Mouse (Mus musculus) midbrain, embryonic 15.5 days (tissue): ENCODE measurements around the gene Grcc10. TPM values are rescaled to one million over a fixed set of nuclear protein-coding genes. Genes with fewer than 3 reads are reported as not detected.
A peak's percentile ranks its signal among the peaks of the same experiment; 100 is the strongest.

ENCODE experiments used
- ATAC-seq: fragments of 200-750 bp; cut with Nextera tagmentation; replicated peaks from 2 replicates; pipeline ENCODE4 v1.8.0; 2017; ENCODE audit warnings: moderate TSS enrichment
- H3K27ac ChIP-seq: fragments of 300-500 bp; sonication (generic); 2 replicates; pipeline ENCODE4 v1.5.1; 2015; ENCODE audit warnings: mild to moderate bottlenecking, inconsistent platforms
- H3K27me3 ChIP-seq: fragments of 300-500 bp; sonication (generic); replicated peaks from 2 replicates; pipeline ENCODE4 v1.6.1; 2015; ENCODE audit warnings: inconsistent platforms
- H3K36me3 ChIP-seq: fragments of 300-500 bp; sonication (generic); replicated peaks from 2 replicates; pipeline ENCODE4 v1.6.1; 2015; ENCODE audit warnings: inconsistent platforms
- H3K4me1 ChIP-seq: fragments of 300-500 bp; sonication (generic); 2 replicates; pipeline ENCODE4 v1.6.1; 2015; ENCODE audit warnings: inconsistent platforms
- H3K4me2 ChIP-seq: fragments of 300-500 bp; sonication (generic); 2 replicates; pipeline ENCODE4 v1.6.1; 2015; ENCODE audit warnings: inconsistent platforms, mild to moderate bottlenecking, moderate library complexity
- H3K4me3 ChIP-seq: fragments of 300-500 bp; sonication (generic); 2 replicates; pipeline ENCODE4 v1.5.1; 2015; ENCODE audit warnings: mild to moderate bottlenecking, inconsistent platforms
- H3K9ac ChIP-seq: fragments of 300-500 bp; sonication (generic); 2 replicates; pipeline ENCODE4 v1.6.1; 2015; ENCODE audit warnings: mild to moderate bottlenecking, inconsistent platforms
- H3K9me3 ChIP-seq: fragments of 300-500 bp; sonication (generic); 2 replicates; pipeline ENCODE4 v1.6.1; 2016; ENCODE audit warnings: inconsistent platforms
- WGBS: fragments of 180-500 bp; shearing (Covaris S2); methylation state at CpG from one replicate; pipeline ENCODE4 v1.1.7; 2015; ENCODE audit warnings: mixed read lengths; 5-methylcytosine and 5-hydroxymethylcytosine counted together
- polyA plus RNA-seq: library from polyadenylated mRNA; unstranded; fragments of >200 nt; fragmentation: Nextera tagmentation; extraction: Ambion mirVana; gene quantifications from 2 replicates; pipeline ENCODE4 v1.2.1, GENCODE M21; 2015

The Grcc10 gene
- polyA plus RNA-seq, 1 experiment from 2014 or later, result 674 TPM

- no peaks in the 10 kb centered on the region for H3K27me3 ChIP-seq
- peak overlapping the region; percentile 69 for H3K9ac ChIP-seq
- H3K4me2 ChIP-seq, result peak overlapping the region; percentile 63
- peak overlapping the region; percentile 55 for H3K4me3 ChIP-seq
- H3K36me3 ChIP-seq, result peaks cover 24% of the 10 kb centered on the region
- WGBS, result under 1% methylated on average over 29 of the region's 29 CpGs
- H3K27ac ChIP-seq, result peak overlapping the region; percentile 98
- H3K9me3 ChIP-seq, result no peaks in the 10 kb centered on the region
- H3K4me1 ChIP-seq, result peaks cover 39% of the 10 kb centered on the region
- ATAC-seq, result peak; percentile 15
Measured at GRCm38 (mm10) chr6:124740211-124740887, 825 bp downstream of the Grcc10 start.

- Histone ChIP-seq H3K9me3 (no peaks in the 10 kb centered on the region), H3K4me3 (no peak overlapping the region; the same call in 1 of the 2 replicates), H3K9ac (no peak overlapping the region), H3K4me2 (0 out of 2 replicates have a peak overlapping the region, but pooled peaks have one; percentile 63), H3K27me3 (no peaks in the 10 kb centered on the region), H3K27ac (peak overlapping the region; percentile 98; the same call in 1 of the 2 replicates), H3K36me3 (peaks cover 18% of the 10 kb centered on the region), H3K4me1 (peaks cover 31% of the 10 kb centered on the region)
- no peak for ATAC-seq
- 81% methylated on average over 10 of the region's 10 CpGs for WGBS
Measured at GRCm38 (mm10) chr6:124739231-124739796, 1.9 kb downstream of the Grcc10 start.

DNA sequence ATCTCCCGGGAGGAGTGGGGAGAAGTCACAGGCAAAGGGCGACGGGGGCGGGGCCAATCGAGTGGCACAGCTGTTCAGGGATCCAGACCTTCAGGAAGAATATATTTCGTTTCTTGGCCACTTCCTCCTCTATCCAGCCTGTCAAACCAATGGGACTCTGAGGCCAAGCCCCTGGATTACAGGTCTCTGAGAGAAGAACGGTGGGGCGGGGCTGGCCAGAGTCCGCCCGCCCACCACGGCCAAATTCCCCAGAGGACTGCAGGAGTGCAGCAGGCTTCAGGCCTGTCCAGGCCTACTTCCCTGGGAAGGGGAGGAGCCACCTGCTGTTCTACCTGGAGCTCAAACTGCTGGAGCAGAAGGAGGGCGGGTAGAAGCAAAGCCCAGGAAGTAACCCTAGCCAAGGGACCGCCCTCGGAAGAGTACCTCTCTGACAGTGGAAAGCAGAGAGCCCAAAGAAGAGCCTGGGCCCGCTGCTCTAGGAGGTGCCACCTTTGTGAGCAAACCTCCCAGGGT is 2.6 kb downstream of the Grcc10 start, which contains the start of gene Ptpn6:
Gene Ptpn6 (minus strand): TSS at position 204 of the 513 bp plus-strand sequence.
- Histone ChIP-seq H3K27ac (peak within 1 kb of the TSS; percentile 98; the same call in 1 of the 2 replicates), H3K9me3 (no peaks in the 10 kb centered on the region), H3K4me1 (peaks cover 31% of the 10 kb centered on the region), H3K36me3 (peaks cover 11% of the 10 kb centered on the region), H3K27me3 (no peaks in the 10 kb centered on the region), H3K9ac (peak within 1 kb of the TSS; percentile 18; the same call in 1 of the 2 replicates), H3K4me3 (no peak within 1 kb of the TSS), H3K4me2 (0 out of 2 replicates have a peak within 1 kb of the TSS, but pooled peaks have one; percentile 9)
- ATAC-seq, result no peak
- WGBS, result 24% methylated on average over 15 of the region's 15 CpGs

- Histone ChIP-seq H3K4me3 (no peak overlapping the region), H3K4me1 (peaks cover 24% of the 10 kb centered on the region), H3K9me3 (no peaks in the 10 kb centered on the region), H3K4me2 (no peak overlapping the region), H3K27me3 (no peaks in the 10 kb centered on the region), H3K36me3 (no peaks in the 10 kb centered on the region), H3K27ac (no peak overlapping the region), H3K9ac (no peak overlapping the region)
- 91% methylated on average over 11 of the region's 11 CpGs for whole genome bisulfite sequencing
- no peak for ATAC-seq
Measured at GRCm38 (mm10) chr6:124737040-124737439, 4.1 kb downstream of the Grcc10 start.

DNA sequence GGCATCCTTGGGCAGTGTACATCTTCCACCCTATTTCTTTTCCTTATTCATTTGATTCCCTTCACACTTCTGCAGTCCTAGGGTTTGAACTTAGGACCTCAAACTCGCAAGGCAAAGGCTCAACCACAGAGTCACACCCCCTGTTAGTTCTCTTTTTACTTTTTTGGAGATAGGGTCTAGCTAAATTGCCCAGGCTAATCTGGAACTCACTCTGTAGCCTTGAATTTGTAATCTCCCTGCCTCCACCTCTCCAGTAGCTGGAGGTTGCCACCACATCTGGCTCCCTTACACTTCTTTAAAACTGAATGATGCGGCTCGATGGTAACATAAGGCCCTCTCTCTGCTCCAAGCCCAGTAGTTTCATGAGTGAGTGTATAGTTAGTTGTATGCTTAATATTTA is 6.8 kb downstream of the Grcc10 start:
- Histone ChIP-seq H3K27ac (no peak overlapping the region), H3K9ac (no peak overlapping the region)

GRCm38 (mm10) chr6:124732476-124733370 is 8.5 kb downstream of the Grcc10 start:
- Histone ChIP-seq H3K27ac (no peak overlapping the region), H3K4me3 (no peak overlapping the region), H3K36me3 (no peaks in the 10 kb centered on the region), H3K27me3 (no peaks in the 10 kb centered on the region), H3K9ac (no peak overlapping the region), H3K9me3 (no peaks in the 10 kb centered on the region), H3K4me2 (no peak overlapping the region), H3K4me1 (no peaks in the 10 kb centered on the region)
- ATAC-seq, result no peak
- WGBS, result 54% methylated on average over 19 of the region's 19 CpGs

More for the DNA sequence above, 6.8 kb downstream of the Grcc10 start:
- no peak for ATAC-seq
- H3K36me3 ChIP-seq, result no peaks in the 10 kb centered on the region
- no peak overlapping the region for H3K4me3 ChIP-seq
- WGBS, result 92% methylated on average over 3 of the region's 3 CpGs
- no peaks in the 10 kb centered on the region for H3K9me3 ChIP-seq
- H3K4me1 ChIP-seq, result peaks cover 10% of the 10 kb centered on the region
- H3K27me3 ChIP-seq, result no peaks in the 10 kb centered on the region
- H3K4me2 ChIP-seq, result no peak overlapping the region

DNA sequence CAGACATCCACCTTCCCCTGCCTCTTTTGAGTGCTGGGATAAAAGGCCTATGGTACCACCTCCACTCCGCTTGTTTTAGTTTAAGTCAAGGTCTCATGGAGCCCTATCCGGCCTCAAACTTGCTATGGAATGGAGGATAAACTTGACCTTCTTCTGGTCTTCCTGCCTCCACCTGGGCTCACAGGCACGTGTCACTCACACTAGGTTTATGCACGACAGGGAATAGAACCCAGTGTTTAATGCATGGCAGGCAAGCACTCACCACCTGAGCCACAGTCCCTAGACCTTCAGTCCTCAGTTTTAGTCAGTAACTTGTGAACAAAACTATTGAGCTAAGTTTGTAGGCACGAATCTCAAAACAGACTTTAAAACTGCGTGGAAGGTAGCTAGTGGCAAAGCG is 10.1 kb downstream of the Grcc10 start:
- no peaks in the 10 kb centered on the region for H3K4me1 ChIP-seq
- H3K27me3 ChIP-seq, result no peaks in the 10 kb centered on the region
- ATAC-seq, result no peak
- 92% methylated on average over 7 of the region's 7 CpGs for WGBS
- no peaks in the 10 kb centered on the region for H3K36me3 ChIP-seq
- H3K9ac ChIP-seq, result no peak overlapping the region
- no peak overlapping the region for H3K4me3 ChIP-seq
- no peaks in the 10 kb centered on the region for H3K9me3 ChIP-seq
- no peak overlapping the region for H3K27ac ChIP-seq
- H3K4me2 ChIP-seq, result no peak overlapping the region

DNA sequence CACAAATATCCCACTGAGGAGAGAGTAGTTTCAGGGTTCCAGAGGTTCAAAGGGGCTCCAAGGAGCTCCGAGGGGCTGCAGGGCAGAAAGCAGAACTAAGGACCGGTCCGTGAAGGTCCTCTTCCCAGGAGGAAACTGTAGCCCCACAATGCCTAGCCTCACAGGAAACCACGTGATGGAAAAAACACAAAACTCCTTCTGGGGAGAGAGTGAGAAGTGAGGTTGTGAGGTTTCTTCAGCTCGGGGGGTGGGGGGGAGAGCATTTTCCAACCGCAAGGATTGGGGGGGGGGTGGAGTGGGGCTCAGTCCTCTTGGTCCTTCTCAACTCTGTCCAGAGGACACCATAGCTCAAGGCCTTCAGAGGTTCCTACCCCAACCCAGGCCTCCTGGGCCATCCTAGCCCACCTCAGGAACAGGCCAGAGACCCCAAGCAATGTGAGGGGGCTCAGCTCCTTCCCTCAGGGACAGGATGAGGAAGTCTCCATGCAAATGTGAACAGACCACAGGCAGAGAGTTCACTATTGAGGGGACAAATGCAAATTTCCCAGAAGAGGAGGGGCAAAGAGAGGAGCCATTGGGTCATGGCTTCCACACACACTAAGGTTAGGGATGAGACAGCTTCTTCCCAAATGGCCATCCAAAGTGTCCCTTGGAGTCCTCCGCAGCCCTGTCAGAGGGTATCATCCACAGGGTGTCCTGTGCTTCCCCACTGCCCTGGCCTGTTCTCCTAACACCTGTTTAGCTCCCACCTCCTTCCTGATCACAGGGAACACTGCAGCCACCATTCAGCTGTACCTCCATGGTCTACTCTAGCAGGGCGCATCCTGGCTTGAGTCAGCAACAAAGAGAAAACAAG is 11.1 kb downstream of the Grcc10 start:
- H3K4me1 ChIP-seq, result no peaks in the 10 kb centered on the region

DNA sequence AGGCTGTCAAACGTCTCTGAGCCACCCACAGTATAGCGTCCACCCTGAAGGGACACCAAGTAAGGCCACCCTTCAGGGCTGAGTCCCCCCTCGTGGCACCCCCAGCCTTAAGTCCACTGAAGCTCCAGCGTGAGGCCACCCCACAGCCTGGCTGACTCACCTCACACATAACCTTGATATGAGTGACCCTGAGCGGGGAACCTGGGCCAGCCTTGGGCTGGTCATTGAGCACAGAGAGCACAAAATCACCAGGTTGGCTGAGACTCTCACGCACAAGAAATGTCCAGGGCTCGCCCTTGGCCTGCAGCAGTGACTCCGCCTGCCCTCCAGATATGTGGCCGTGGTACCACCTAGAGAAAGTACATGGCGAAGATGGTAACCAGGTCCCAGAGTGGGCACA is 12.6 kb downstream of the Grcc10 start:
- Histone ChIP-seq H3K36me3 (no peaks in the 10 kb centered on the region), H3K9ac (no peak overlapping the region), H3K27me3 (no peaks in the 10 kb centered on the region), H3K27ac (no peak overlapping the region), H3K9me3 (no peaks in the 10 kb centered on the region), H3K4me2 (no peak overlapping the region), H3K4me1 (no peaks in the 10 kb centered on the region), H3K4me3 (no peak overlapping the region)
- ATAC-seq, result no peak
- WGBS, result 85% methylated on average over 10 of the region's 10 CpGs

More for the DNA sequence above, 11.1 kb downstream of the Grcc10 start:
- Histone ChIP-seq H3K27me3 (no peaks in the 10 kb centered on the region), H3K4me2 (no peak overlapping the region), H3K9me3 (no peaks in the 10 kb centered on the region), H3K4me3 (no peak overlapping the region), H3K36me3 (no peaks in the 10 kb centered on the region), H3K27ac (no peak overlapping the region), H3K9ac (no peak overlapping the region)
- 86% methylated on average over 8 of the region's 8 CpGs for WGBS
- ATAC-seq, result no peak

- H3K9ac ChIP-seq, result no peak overlapping the region
- ATAC-seq, result no peak
- no peaks in the 10 kb centered on the region for H3K36me3 ChIP-seq
- WGBS, result 93% methylated on average over 10 of the region's 10 CpGs
- no peaks in the 10 kb centered on the region for H3K4me1 ChIP-seq
- H3K4me3 ChIP-seq, result no peak overlapping the region
- no peak overlapping the region for H3K27ac ChIP-seq
- H3K4me2 ChIP-seq, result no peak overlapping the region
- no peaks in the 10 kb centered on the region for H3K27me3 ChIP-seq
- H3K9me3 ChIP-seq, result no peaks in the 10 kb centered on the region
Measured at GRCm38 (mm10) chr6:124724472-124724871, 16.7 kb downstream of the Grcc10 start.

GRCm38 (mm10) chr6:124723541-124723940 is 17.6 kb downstream of the Grcc10 start:
- ATAC-seq, result no peak
- no peak overlapping the region for H3K27ac ChIP-seq
- no peak overlapping the region for H3K4me3 ChIP-seq
- H3K27me3 ChIP-seq, result no peaks in the 10 kb centered on the region
- H3K9ac ChIP-seq, result no peak overlapping the region
- H3K9me3 ChIP-seq, result no peaks in the 10 kb centered on the region
- no peak overlapping the region for H3K4me2 ChIP-seq
- 85% methylated on average over 8 of the region's 8 CpGs for WGBS
- H3K36me3 ChIP-seq, result no peaks in the 10 kb centered on the region
- no peaks in the 10 kb centered on the region for H3K4me1 ChIP-seq
